Mouse (Mus musculus) CH12.LX (cell line): ENCODE measurements at regions not wholly inside any gene's neighbourhood (a gene's known extent, or its start where the extent isn't known, plus 50 kb on each side); places are given as distances from the start of the nearest gene placed in this dataset.
"Not testable (repeated sequence)": the region's sequence is repeated elsewhere in the genome, so short reads cannot be mapped to it uniquely, and the experiment has no call there.

Experiments used
- DNase-seq: peaks from one replicate; pipeline ENCODE4 v3.0.0-alpha.2; 2013; ENCODE audit errors: extremely low read depth
- H3K27ac ChIP-seq: 2 replicates; pipeline ENCODE4 v1.5.1; 2012; ENCODE audit warnings: low read depth, mild to moderate bottlenecking, control low read depth, moderate library complexity; ENCODE audit not compliant: insufficient read depth
- H3K27me3 ChIP-seq: replicated peaks from 2 replicates; pipeline ENCODE3; 2012; ENCODE audit warnings: inconsistent platforms
- H3K36me3 ChIP-seq, 2 experiments: replicated peaks in 1 of 2; 2 replicates each; pipeline versions ENCODE3 to v1.6.1; 2012; ENCODE audit warnings: inconsistent platforms in 1 of 2, low read length in 1 of 2, mild to moderate bottlenecking in 1 of 2, mixed read lengths in 1 of 2, moderate library complexity in 1 of 2; ENCODE audit not compliant: control insufficient read depth in 1 of 2, insufficient read depth in 1 of 2
- H3K4me1 ChIP-seq, 2 experiments: 2 replicates each; pipeline ENCODE4 v1.6.1; 2012; ENCODE audit warnings: inconsistent platforms in 1 of 2, moderate library complexity in 1 of 2; ENCODE audit not compliant: insufficient read depth in 2 of 2, control insufficient read depth in 1 of 2
- H3K4me2 ChIP-seq: 2 replicates; pipeline ENCODE4 v1.6.1; 2012; ENCODE audit warnings: low read depth, mild to moderate bottlenecking, control low read depth; ENCODE audit not compliant: poor library complexity, insufficient read depth, severe bottlenecking
- H3K4me3 ChIP-seq, 3 experiments: fragments of 150-350 bp in 1 of 3; sonication (generic) in 1 of 3; replicated peaks in 1 of 3; 2 replicates each; pipeline versions ENCODE3 to v1.5.1; 2011 to 2012; ENCODE audit warnings: low read depth in 2 of 3, low read length in 2 of 3, mild to moderate bottlenecking in 2 of 3, moderate library complexity in 2 of 3, control low read depth in 1 of 3, improper control_type of control experiment in 1 of 3, inconsistent platforms in 1 of 3, mixed read lengths in 1 of 3; ENCODE audit not compliant: poor library complexity in 1 of 3
- H3K79me2 ChIP-seq: replicated peaks from 2 replicates; pipeline ENCODE4 v1.6.1; 2012; ENCODE audit warnings: mild to moderate bottlenecking, moderate library complexity; ENCODE audit not compliant: control insufficient read depth, poor library complexity, insufficient read depth, severe bottlenecking; ENCODE audit errors: extremely low read depth
- H3K9ac ChIP-seq: 2 replicates; pipeline ENCODE4 v1.6.1; 2012; ENCODE audit warnings: low read depth, mild to moderate bottlenecking, control low read depth, moderate library complexity; ENCODE audit not compliant: insufficient read depth
- H3K9me3 ChIP-seq: replicated peaks from 2 replicates; pipeline ENCODE3; 2012; ENCODE audit warnings: low read length, inconsistent platforms, mixed read lengths
- CHD1 ChIP-seq: IDR thresholded peaks from 2 replicates; pipeline ENCODE4 v1.6.1; 2012; ENCODE audit warnings: low read depth, low read length, improper control_type of control experiment, inconsistent platforms
- EP300 ChIP-seq: IDR thresholded peaks from 2 replicates; pipeline ENCODE4 v1.6.1; 2011; ENCODE audit warnings: low read length, improper control_type of control experiment
- GABPA ChIP-seq: IDR thresholded peaks from 2 replicates; pipeline ENCODE4 v1.6.1; 2012; ENCODE audit warnings: low read depth, low read length, improper control_type of control experiment, inconsistent platforms; ENCODE audit not compliant: insufficient replicate concordance
- JUN ChIP-seq: IDR thresholded peaks from 2 replicates; pipeline ENCODE4 v1.6.1; 2011; ENCODE audit warnings: low read depth, mild to moderate bottlenecking, low read length, improper control_type of control experiment, moderate library complexity; ENCODE audit not compliant: insufficient read depth
- MAFK ChIP-seq: IDR thresholded peaks from 2 replicates; pipeline ENCODE4 v1.6.1; 2011; ENCODE audit warnings: low read length, improper control_type of control experiment; ENCODE audit not compliant: insufficient replicate concordance
- MAX ChIP-seq: IDR thresholded peaks from 2 replicates; pipeline ENCODE4 v1.6.1; 2011; ENCODE audit warnings: low read length, improper control_type of control experiment
- MAZ ChIP-seq: IDR thresholded peaks from 2 replicates; pipeline ENCODE4 v1.6.1; 2012; ENCODE audit warnings: low read depth, mild to moderate bottlenecking, inconsistent platforms, low read length, improper control_type of control experiment, moderate library complexity
- MXI1 ChIP-seq: IDR thresholded peaks from 2 replicates; pipeline ENCODE4 v1.6.1; 2011; ENCODE audit warnings: mild to moderate bottlenecking, low read depth, low read length, improper control_type of control experiment
- NELFE ChIP-seq: IDR thresholded peaks from 2 replicates; pipeline ENCODE4 v1.6.1; 2011; ENCODE audit warnings: low read depth, low read length, improper control_type of control experiment
- NRF1 ChIP-seq: IDR thresholded peaks from 2 replicates; pipeline ENCODE4 v1.6.1; 2014; ENCODE audit warnings: low read depth, mild to moderate bottlenecking, inconsistent platforms, low read length, improper control_type of control experiment, moderate library complexity
- ZNF384 ChIP-seq: IDR thresholded peaks from 2 replicates; pipeline ENCODE4 v1.6.1; 2012; ENCODE audit warnings: low read depth, low read length, improper control_type of control experiment, inconsistent platforms
- dilution Hi-C: fragments of 300-500 bp; cut with MboI; formaldehyde crosslinking; loops from 2 replicates; pipeline ENCODE4 v1.14.3; 2020; ENCODE audit warnings: low sequenced_read_pairs; ENCODE audit not compliant: extremely low pct_unique_long_range_greater_than_20kb, extremely low pct_ligation_motif_present
- in situ Hi-C: fragments of 300-500 bp; cut with MboI; formaldehyde crosslinking; loops from 3 replicates; pipeline ENCODE4 v1.14.3; 2019; ENCODE audit warnings: low sequenced_read_pairs, low pct_ligation_motif_present, low pct_unique_long_range_greater_than_20kb, mixed read lengths

GRCm38 (mm10) chr17:63738206-63738605, 124.7 kb upstream of the Fer start:
- Histone ChIP-seq H3K4me3 (no peak overlapping the region), H3K4me2 (no peak overlapping the region), H3K27ac (no peak overlapping the region), H3K9me3 (peaks cover 4% of the 10 kb centered on the region), H3K27me3 (no peaks in the 10 kb centered on the region), H3K36me3 (no peaks in the 10 kb centered on the region), H3K9ac (no peak overlapping the region), H3K79me2 (no peaks in the 10 kb centered on the region), H3K4me1 (no peaks in the 10 kb centered on the region)
- no peak for DNase-seq
- TF ChIP-seq JUN (no peak), MAZ (no peak), EP300 (no peak), CHD1 (no peak), NRF1 (no peak), NELFE (no peak), MAX (no peak), GABPA (no peak)
- in situ Hi-C loops (no loop called here), dilution Hi-C loops (no loop called here)

- in situ Hi-C loops (no loop called here), dilution Hi-C loops (no loop called here)
- H3K9me3 ChIP-seq: peaks cover 4% of the 10 kb centered on the region
- H3K4me1 ChIP-seq: no peaks in the 10 kb centered on the region
- TF ChIP-seq ZNF384 (peak; percentile 42; the same call in 1 of the 2 replicates), MAZ (no peak), JUN (no peak), MXI1 (no peak), NRF1 (no peak), MAFK (no peak)
- no peak overlapping the region for H3K4me3 ChIP-seq
- no peaks in the 10 kb centered on the region for H3K79me2 ChIP-seq
- H3K27ac ChIP-seq: no peak overlapping the region
- H3K36me3 ChIP-seq: no peaks in the 10 kb centered on the region
- DNase-seq: no peak
- no peaks in the 10 kb centered on the region for H3K27me3 ChIP-seq
- H3K9ac ChIP-seq: no peak overlapping the region
- H3K4me2 ChIP-seq: no peak overlapping the region
Observed at GRCm38 (mm10) chr17:63739710-63740109, 123.2 kb upstream of the Fer start.

DNA sequence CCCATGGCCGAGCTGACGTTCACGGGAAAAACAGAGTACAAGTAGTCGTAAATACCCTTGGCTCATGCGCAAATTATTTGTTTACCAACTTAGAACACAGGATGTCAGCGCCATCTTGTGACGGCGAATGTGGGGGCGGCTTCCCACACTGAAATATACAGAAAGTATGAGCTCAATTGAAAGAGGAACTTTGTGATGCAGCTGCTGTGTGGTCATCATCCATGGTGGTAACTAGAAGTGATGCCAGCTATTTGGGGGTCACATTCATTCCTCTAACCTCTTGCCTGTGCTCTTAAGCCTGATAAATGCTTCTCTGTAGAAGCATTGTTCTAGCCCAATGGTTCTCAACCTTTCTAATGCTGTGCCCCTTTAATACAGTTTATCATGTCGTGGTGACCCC, 113.6 kb upstream of the Fer start:
- in situ Hi-C loops, dilution Hi-C loops: not testable (repeated sequence)

More for the DNA sequence above, 113.6 kb upstream of the Fer start:
- H3K9me3 ChIP-seq, H3K4me1 ChIP-seq, H3K27me3 ChIP-seq, H3K36me3 ChIP-seq, H3K9ac ChIP-seq, H3K4me2 ChIP-seq, H3K79me2 ChIP-seq, H3K27ac ChIP-seq, H3K4me3 ChIP-seq: not testable (repeated sequence)
- DNase-seq: peak; percentile 8
